Mouse (Mus musculus): ENCODE measurements around the gene Spns3.

DNA sequence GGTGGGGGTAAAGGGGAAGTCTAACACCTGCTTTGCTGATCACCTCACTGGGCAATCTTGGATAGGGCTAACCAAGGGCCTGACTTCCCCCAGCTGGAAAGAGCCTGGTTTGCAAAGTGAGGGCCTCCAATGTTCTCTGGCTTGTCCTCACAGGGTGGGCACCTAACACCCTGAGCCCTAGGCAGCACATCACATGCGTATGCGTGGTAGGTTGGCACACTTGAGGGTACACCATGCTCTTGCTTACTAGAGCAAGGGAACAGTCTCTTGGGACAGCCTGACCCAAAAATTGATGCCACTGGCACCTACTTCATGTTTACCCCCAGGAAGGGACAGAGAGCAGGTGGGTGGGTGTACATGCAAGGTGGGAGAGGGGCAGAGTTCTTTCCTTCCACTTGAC, 62.6 kb downstream of the Spns3 start:
- TF ChIP-seq CTCF (IDR thresholded peaks at IDR 0.05; ENCODE audit: low read depth): no peak
- no peak for TF ChIP-seq EP300 (optimal IDR thresholded peaks at IDR 0.05)
